Mouse (Mus musculus) gastrocnemius, adult 2 months (tissue): ENCODE measurements around the gene H2-T24. TPM values are rescaled to one million over a fixed set of nuclear protein-coding genes. Genes with fewer than 3 reads are reported as not detected.
A peak's percentile ranks its signal among the peaks of the same experiment; 100 is the strongest.
"Not testable (repeated sequence)": the region's sequence is repeated elsewhere in the genome, so short reads cannot be mapped to it uniquely, and the experiment has no call there.

Experiments used
- DNase-seq: peaks from one replicate; pipeline ENCODE4 v3.0.0; 2022
- H3K27ac ChIP-seq: fragments of 200-600 bp; 2 replicates; pipeline ENCODE4 v1.8.1; 2022; ENCODE audit warnings: mild to moderate bottlenecking
- H3K4me3 ChIP-seq: fragments of 200-600 bp; 2 replicates; pipeline ENCODE4 v1.8.1; 2022; ENCODE audit warnings: mild to moderate bottlenecking, moderate library complexity
- CTCF ChIP-seq: fragments of 200-600 bp; IDR thresholded peaks from 2 replicates; pipeline ENCODE4 v1.8.1; 2022; ENCODE audit warnings: antibody characterized with exemption, mild to moderate bottlenecking, moderate library complexity
- intact Hi-C: fragments of 180-260 bp; cut with DNase I; formaldehyde crosslinking; loops from one replicate; pipeline ENCODE4 v1.15.1; 2025
- total RNA-seq, 2 experiments: library from RNA; stranded (reverse); gene quantifications; 2 replicates each; pipeline ENCODE4 v1.2.3; 2021

H2-T24 gene
- total RNA-seq, 2 experiments from 2014 or later: 2.0 to 2.5 TPM

- Histone ChIP-seq H3K4me3 (peak overlapping the region; percentile 72), H3K27ac (peak overlapping the region; percentile 86)
- no peak for DNase-seq
- no peak for TF ChIP-seq CTCF
- intact Hi-C loops: no loop called here
Measured at GRCm38 (mm10) chr17:36019519-36019918, 841 bp downstream of the H2-T24 start.

GRCm38 (mm10) chr17:36018979-36019378, 1.4 kb downstream of the H2-T24 start:
- peak; percentile 26 for DNase-seq
- peak overlapping the region; percentile 86 for H3K27ac ChIP-seq
- TF ChIP-seq CTCF: no peak
- H3K4me3 ChIP-seq: peak overlapping the region; percentile 72
- intact Hi-C loops: no loop called here

GRCm38 (mm10) chr17:36017046-36017445, 3.3 kb downstream of the H2-T24 start:
- DNase-seq: no peak
- H3K27ac ChIP-seq: no peak overlapping the region
- no peak for TF ChIP-seq CTCF
- intact Hi-C loops: no loop called here
- H3K4me3 ChIP-seq: no peak overlapping the region

GRCm38 (mm10) chr17:36014977-36015376, 5.4 kb downstream of the H2-T24 start:
- no peak for TF ChIP-seq CTCF
- intact Hi-C loops: no loop called here
- no peak for DNase-seq

GRCm38 (mm10) chr17:36004409-36004808, 16.0 kb downstream of the H2-T24 start:
- H3K4me3 ChIP-seq, DNase-seq, intact Hi-C loops, H3K27ac ChIP-seq: not testable (repeated sequence)

More at GRCm38 (mm10) chr17:36014977-36015376, 5.4 kb downstream of the H2-T24 start:
- no peak overlapping the region for H3K4me3 ChIP-seq
- no peak overlapping the region for H3K27ac ChIP-seq

- intact Hi-C loops: no loop called here
- no peak for DNase-seq
- Histone ChIP-seq H3K4me3 (no peak overlapping the region), H3K27ac (no peak overlapping the region)
- TF ChIP-seq CTCF: no peak
Measured at GRCm38 (mm10) chr17:36003331-36003730, 17.0 kb downstream of the H2-T24 start.

GRCm38 (mm10) chr17:36001966-36002365, 18.4 kb downstream of the H2-T24 start:
- no peak for TF ChIP-seq CTCF
- intact Hi-C loops: no loop called here

GRCm38 (mm10) chr17:36001121-36001897, 19.1 kb downstream of the H2-T24 start:
- no peak for TF ChIP-seq CTCF
- no peak for DNase-seq
- Histone ChIP-seq H3K4me3 (no peak overlapping the region), H3K27ac (peak overlapping the region; percentile 20; the same call in 1 of the 2 replicates)
- intact Hi-C loops: no loop called here

More at GRCm38 (mm10) chr17:36001966-36002365, 18.4 kb downstream of the H2-T24 start:
- no peak for DNase-seq
- Histone ChIP-seq H3K4me3 (no peak overlapping the region), H3K27ac (no peak overlapping the region; the same call in 1 of the 2 replicates)

GRCm38 (mm10) chr17:36000349-36000748, 20.0 kb downstream of the H2-T24 start:
- intact Hi-C loops: no loop called here
- Histone ChIP-seq H3K27ac (peak overlapping the region; percentile 20; the same call in 1 of the 2 replicates), H3K4me3 (no peak overlapping the region)
- no peak for TF ChIP-seq CTCF
- DNase-seq: no peak

GRCm38 (mm10) chr17:35999356-35999755, 21.0 kb downstream of the H2-T24 start:
- no peak for DNase-seq
- no peak overlapping the region for H3K27ac ChIP-seq
- no peak for TF ChIP-seq CTCF
- H3K4me3 ChIP-seq: no peak overlapping the region
- intact Hi-C loops: loop anchor here (5.0 kb wide), 1 partner anchor 113 kb away; no protein-coding TSS in a partner anchor

GRCm38 (mm10) chr17:35998545-35999305, 21.6 kb downstream of the H2-T24 start:
- no peak for TF ChIP-seq CTCF
- DNase-seq: no peak
- intact Hi-C loops: loop anchor here (5.0 kb wide), 1 partner anchor 114 kb away; no protein-coding TSS in a partner anchor
- Histone ChIP-seq H3K27ac (no peak overlapping the region), H3K4me3 (no peak overlapping the region)

- intact Hi-C loops: loop anchor here (1.0 to 5.0 kb wide), 2 partner anchors 37 to 114 kb away; no protein-coding TSS in a partner anchor
- H3K4me3 ChIP-seq: peak overlapping the region; percentile 24
- no peak for TF ChIP-seq CTCF
- DNase-seq: no peak
- peak overlapping the region; percentile 53; the same call in 1 of the 2 replicates for H3K27ac ChIP-seq
Measured at GRCm38 (mm10) chr17:35997713-35998510, 22.4 kb downstream of the H2-T24 start.
